Mouse (Mus musculus): ENCODE results near the gene Klhl6. TPM values are rescaled to one million over a fixed set of nuclear protein-coding genes. Genes with fewer than 3 reads are reported as not detected.
"Not testable (repeated sequence)": the region's sequence is repeated elsewhere in the genome, so short reads cannot be mapped to it uniquely, and the experiment has no call there.

Gene Klhl6
- polyA plus RNA-seq (2012; rRNA removed): 2.0 and 3.6 TPM in 2 replicates

DNA sequence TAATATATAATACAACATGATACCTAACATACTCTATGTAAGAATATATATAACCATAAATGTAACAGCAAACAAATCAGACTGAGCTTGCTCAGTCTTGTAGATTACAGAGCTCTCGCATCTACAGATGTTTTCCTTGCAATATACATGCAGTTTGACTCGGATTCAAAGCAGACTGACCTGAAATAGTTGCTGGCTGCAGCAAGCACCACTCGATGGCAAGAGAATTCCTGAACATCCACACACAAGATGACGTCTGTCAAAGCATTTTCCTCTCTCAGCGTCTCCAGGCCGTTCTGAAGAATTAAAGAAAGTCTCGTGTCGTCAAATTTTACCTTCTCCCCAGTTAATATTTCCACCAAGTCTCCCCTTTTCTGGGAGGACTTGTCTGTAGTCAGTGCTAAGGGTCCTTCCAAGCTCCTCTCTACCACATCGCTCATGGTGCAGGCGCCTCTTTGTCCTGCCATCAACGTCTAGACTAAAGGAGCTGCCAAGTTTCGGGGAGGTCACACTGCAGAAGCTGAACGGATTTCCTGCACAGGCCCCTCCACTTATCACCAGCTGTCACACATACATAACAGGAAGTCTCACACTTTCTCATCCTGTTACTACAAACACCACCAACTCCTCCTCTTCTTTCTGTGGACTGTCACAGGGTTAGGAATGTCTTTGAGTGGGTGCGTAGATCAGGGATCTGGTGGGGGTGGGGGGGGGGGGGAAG, at the start of gene Klhl6:
TSS of gene Klhl6 (minus strand) at position 501 of the 721 bp plus-strand sequence.
- DNase-seq (ENCODE audit: extremely low spot score in 1 of 2, low spot score in 1 of 2): no peak

DNA sequence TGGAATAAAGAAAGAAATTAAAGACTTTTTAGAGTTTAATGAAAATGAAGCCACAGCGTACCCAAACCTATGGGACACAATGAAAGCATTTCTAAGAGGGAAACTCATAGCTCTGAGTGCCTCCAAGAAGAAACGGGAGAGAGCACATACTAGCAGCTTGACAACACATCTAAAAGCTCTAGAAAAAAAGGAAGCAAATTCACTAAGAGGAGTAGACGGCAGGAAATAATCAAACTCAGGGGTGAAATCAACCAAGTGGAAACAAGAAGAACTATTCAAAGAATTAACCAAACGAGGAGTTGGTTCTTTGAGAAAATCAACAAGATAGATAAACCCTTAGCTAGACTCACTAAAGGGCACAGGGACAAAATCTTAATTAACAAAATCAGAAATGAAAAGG, 44.4 kb upstream of the Klhl6 start:
- not testable (repeated sequence) for DNase-seq (ENCODE audit: extremely low spot score in 1 of 2, low spot score in 1 of 2)

DNA sequence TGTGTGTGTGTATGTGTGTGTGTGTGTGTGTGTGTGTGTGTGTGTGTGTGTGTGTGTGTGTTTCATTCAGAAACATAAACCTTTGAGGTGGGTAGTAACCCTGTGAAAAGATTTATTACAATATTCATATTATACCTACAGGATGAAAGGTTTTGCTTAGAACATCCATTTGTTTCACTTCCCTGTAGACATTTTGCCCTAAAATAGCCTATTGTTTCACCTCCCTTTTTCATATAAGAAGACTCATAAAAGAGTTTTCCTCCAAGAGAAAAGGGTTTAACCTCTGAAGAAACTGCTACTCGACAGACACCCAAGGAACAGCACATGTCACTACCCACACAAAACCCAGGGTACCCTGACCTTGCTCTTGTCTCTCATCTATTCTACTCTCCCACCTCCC, 40.0 kb upstream of the Klhl6 start:
- DNase-seq (ENCODE audit: extremely low spot score in 1 of 2, low spot score in 1 of 2): no peak

DNA sequence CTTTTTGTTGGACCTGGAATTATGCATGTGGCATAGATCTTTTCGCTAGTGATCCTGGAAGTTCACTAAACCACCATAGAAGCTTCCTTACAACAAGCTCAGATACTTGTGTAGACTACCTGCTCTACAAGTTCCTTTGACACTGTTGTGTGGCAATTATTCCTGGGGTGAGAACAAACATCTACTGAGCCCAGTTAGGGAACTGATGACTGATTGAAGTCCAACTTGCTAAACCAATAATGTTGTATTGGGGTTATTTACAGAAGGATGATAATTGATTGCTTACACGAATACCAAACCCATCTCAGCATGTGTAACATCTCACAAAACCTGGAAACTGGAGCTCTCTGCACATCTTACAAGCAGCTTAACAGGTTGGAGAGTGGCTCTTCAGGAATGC, 39.0 kb upstream of the Klhl6 start:
- no peak for DNase-seq (ENCODE audit: extremely low spot score in 1 of 2, low spot score in 1 of 2)

DNA sequence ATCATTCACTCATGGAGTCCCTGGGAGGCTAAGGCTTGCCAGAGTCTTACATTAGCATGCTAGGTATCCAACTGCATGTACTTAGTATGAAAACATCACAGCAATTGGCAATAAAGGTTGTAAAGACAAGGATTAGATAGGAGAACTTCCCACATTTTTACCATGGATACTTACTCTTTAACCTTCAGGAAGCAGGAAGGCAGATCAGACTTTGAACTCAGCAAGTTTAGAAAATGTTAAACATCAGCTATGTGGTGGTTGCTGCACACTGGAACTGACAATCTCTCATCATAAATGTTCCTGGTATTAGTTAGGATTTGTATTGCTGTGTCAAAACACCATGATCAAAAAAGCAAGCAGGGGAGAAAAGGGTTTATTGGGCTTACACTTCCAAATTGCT, 29.8 kb upstream of the Klhl6 start:
- no peak for DNase-seq (ENCODE audit: extremely low spot score in 1 of 2, low spot score in 1 of 2)

DNA sequence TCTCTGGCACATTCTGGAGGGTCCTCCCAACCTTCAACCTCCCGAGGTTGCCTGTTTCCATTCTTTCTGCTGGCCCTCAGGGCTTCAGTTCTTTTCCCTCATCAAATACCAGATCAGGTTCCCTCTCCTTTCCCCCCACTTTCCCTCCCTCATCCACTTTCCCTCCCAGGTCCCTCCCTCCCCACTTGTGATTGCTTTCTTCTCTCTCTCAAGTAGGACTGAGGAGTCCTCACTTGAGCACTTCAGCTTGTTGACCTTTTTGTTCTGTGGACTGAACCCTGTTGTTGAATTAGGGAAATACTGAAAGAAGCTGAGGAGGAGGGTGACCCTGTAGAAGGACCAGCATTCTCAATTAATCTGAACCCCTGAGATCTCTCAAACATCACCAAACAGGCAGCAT, 23.2 kb upstream of the Klhl6 start:
- no peak for DNase-seq (ENCODE audit: extremely low spot score in 1 of 2, low spot score in 1 of 2)

DNA sequence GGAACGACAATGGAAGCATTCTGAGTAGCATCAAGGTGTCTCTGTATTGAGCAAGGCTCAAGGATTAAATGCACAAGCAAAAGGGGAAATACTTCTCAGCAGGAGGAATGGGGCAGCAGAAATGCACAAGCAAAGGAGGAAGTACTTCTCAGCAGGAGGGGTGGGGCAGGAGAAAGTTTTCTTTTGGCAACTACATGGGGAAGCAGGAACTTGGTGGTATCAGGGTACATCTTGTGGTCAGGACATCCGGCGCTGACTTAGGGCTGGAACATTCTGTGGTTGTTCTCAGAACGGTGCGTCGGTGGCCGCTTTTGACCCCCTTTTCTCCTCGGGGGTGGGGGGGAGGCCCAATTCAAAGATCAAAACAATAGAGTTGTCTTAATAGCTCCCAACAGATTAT, 17.4 kb upstream of the Klhl6 start:
- DNase-seq (ENCODE audit: extremely low spot score in 1 of 2, low spot score in 1 of 2): not testable (repeated sequence)

DNA sequence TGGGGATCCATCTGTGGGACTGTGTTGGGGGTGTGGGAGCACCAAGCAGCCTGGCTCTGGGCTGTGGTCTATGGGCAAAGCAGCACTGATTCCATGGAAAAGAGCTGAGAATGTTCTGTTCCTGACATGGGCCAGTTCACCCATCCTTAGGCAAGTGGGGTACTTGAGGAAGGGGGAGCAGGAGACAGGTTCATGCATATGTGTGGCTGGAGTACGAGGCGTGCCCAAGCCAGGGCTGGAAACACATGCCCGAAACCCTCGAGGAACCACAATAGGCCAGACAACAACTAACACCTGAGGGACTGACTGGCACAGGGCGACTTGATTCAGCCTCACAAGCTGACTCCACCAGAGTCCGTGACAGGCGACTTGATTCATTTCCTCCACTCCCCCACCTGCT, 14.8 kb upstream of the Klhl6 start:
- no peak for DNase-seq (ENCODE audit: extremely low spot score in 1 of 2, low spot score in 1 of 2)

DNA sequence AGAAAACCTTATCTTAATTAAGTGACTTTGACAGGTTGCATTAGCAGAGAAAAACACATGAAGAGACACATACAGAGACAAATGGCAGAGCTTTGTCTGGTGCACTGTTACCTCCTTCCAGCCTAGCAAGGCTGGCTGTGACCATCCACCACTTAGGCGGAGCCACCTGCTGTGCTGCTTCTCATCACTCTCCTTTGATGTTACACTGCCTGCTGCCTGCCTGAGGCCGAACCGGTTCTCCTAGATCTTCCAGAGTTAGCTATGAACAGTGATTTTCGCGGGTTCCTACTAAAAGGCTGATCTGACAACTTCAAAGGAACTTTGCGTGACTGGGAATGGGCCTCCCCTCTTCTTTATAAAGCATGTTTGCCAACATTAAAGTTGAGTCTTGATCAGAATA, 14.1 kb upstream of the Klhl6 start:
- DNase-seq (ENCODE audit: extremely low spot score in 1 of 2, low spot score in 1 of 2): not testable (repeated sequence)

DNA sequence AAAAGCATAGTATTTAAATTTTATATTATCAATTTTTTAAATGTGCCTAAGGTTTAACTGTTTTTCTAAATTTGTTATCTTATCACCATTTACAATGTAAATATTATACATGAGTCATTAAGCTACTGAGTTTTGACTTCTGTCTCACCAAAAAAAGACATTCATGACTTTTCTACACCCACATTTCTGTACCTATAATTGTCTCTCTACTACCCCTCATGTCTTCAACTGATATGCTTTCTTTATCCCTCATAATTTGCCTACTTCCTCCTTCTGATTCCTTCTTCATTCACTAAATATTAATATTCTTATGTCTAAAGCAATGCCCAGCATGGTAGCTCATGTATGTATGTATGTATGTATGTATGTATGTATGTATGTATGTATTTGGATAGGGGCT, 13.0 kb upstream of the Klhl6 start:
- DNase-seq (ENCODE audit: extremely low spot score in 1 of 2, low spot score in 1 of 2): no peak

DNA sequence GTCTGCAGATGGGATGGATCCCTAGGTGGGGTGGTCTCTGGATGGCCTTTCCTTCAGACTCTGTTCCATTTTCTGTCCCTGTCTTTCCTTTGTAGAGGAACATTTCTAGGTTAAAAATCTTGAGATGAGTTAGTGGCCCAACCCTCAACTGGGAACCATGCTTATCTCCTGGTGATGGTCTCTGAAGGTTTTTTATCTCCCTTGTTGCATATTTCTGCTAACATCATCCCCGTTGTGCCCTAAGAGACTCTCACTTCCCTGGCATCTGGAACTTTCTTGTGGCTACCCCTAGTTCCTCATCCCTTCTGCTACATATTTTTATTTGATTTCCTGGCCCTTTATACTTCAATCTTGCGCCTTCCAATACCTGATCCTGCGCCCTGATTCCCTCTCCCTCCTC, 10.4 kb upstream of the Klhl6 start:
- no peak for DNase-seq (ENCODE audit: extremely low spot score in 1 of 2, low spot score in 1 of 2)

DNA sequence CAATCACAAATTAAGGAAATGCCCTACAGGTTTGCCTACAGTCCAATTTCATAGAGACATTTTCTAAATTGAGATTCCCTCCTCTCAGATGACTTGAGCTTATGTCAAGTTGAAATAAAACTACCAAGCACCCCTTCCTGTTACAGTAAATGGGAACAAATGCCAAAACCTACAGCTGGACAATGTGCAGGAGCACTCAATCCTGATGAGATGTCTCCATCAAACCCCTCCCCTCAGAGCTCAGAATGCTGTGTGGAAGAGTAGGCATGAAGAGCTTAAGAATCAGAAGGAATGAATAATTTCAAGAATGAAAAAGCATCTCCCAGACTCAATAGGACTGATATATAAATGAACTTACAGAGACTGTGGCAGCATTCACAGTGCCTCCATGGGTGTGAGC, 7.7 kb upstream of the Klhl6 start:
- DNase-seq (ENCODE audit: extremely low spot score in 1 of 2, low spot score in 1 of 2): no peak

DNA sequence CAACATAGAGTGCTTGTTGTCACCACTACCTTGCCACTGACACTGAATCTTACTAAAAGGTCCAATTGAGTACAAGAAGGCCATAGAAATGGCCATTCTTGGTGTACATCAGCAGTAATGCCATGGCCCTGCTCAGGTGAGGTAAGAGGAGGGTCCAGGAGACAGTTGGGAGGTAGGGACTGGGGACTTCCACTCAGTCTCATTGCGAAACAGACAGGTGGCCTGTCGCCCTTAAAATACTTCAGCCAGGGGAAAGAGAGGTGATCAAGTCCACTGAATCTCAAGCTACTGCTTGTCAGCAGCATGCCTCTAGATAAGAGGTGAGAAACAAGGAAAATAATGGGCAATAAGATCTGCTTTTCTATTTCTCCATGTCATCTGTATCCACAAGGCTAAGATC, 4.8 kb upstream of the Klhl6 start:
- DNase-seq (ENCODE audit: extremely low spot score in 1 of 2, low spot score in 1 of 2): no peak

DNA sequence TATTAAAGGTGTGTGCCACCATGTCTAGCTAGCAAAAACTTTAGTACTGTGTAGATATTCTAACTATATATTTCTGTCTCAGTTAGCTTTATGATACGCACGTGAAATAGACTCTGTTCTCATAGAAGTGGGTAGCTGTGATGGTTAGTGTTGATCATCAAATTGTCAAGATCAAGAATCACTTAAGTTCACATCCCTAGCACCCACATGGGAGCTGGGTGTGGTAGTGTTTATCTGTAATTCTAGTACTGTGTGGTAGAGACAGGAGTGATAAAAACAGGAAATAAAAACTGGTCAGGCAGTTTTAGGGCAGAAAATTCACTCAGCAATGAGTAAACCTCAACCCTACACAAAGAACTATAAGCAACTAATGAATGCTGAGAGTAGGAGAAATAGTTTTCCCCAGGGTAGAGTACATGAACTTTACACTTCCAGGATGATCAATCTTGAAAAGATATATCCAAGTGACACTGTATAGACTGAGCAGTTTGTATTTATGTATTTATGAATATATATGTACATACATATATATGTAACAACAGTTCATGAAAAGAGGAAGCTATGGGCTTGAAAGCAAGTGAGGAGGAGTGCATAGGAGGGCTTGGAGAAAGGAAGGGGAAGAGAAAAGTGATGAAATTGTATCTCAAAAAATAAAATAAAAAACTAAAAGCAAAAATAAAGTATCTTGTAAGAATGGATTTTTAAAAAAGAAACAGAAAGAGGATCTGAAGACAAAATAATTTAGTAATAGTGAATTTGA, 2.2 kb upstream of the Klhl6 start:
- no peak for DNase-seq (ENCODE audit: extremely low spot score in 1 of 2, low spot score in 1 of 2)

DNA sequence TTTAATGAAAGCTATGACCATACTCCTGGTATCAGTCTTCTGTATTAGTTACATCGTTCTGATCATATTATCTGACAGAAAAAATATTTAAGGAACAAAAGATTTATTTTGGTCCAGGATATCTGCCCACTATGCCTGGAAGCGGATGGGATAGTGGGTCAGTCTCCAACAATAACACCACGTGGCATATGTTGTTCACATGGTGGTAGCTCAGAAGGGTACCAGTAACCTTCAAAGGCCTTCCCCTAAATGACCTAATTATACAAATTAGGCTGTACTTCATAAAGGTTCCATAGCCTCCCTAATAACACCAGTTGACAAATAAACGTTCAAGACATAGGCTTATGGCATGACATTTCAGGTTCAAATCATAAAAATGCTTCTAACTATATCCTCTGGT, 722 bp upstream of the Klhl6 start:
- DNase-seq (ENCODE audit: extremely low spot score in 1 of 2, low spot score in 1 of 2): no peak

DNA sequence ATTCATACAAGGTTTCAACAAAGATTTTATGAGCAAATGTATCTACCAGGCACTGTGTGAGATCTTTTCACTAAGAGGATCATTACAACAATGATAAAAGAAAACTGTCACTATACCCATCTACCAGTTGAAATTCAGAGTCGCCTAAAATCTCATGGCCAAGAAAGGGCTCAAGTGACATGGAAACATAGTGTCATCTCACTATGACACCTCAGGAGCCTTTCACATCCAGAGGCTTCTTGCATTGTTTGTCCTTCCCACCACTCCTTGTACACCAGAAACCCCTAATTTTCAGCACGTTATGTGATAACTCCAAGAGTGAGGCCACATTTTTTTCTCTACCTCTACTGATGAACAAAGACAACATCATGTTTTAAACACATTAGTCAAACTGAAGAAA, 1.2 kb downstream of the Klhl6 start:
- DNase-seq (ENCODE audit: extremely low spot score in 1 of 2, low spot score in 1 of 2): no peak

DNA sequence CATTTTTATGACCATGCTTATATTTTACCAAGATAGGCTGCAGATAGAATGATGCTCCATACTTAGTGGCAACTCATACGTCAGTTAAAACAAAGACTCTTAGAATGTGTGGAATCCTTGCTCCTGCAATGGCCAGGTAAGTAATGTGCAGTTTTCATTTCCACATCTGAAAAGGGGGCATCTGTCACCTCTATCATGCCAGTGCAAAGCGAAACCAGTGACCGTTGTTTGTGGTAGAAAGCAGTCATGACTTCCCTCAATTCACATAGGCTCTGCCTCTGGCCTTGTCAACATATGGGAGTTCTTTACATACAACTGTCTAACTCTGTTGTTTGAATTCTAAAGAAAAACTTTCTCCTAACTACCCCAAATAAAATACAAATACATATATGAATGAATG, 1.8 kb downstream of the Klhl6 start:
- DNase-seq (ENCODE audit: extremely low spot score in 1 of 2, low spot score in 1 of 2): no peak

DNA sequence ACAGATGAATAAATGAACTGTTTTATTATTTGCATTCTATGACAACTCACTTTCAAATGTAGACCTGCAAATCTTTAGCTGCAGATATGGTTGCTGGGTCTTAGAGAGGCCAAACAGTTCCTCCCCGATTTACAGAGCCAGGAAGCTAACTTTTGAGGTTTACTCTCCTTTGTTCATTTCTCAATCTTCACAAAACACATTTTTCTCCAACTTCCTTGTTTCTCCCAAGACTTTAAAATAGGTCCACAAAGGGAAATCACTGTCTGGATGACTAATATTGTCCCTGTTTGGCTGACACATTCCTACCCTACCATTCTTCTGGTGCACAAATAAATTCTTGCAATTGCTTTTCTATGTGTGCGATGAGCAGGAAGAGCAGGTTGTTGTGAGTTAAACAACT, 3.1 kb downstream of the Klhl6 start:
- no peak for DNase-seq (ENCODE audit: extremely low spot score in 1 of 2, low spot score in 1 of 2)

DNA sequence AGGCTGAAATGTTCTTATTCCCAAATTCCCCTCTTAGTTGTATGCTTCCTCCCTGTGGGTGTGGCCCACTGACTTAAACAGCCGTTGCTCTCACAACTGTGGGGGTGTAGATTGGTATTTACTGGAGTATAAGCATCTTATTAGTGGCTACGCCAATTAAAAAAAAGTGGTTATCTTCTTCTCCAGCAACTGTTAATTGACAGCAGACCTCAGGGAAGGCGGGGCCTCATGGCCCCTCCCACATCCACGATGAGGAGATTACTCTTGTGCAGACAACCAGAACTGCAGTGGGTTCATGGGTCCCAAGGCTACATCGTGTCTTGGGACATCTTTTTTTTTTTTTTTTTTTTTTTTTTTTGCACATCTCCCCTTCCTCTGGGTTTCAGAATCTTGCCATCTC, 5.6 kb downstream of the Klhl6 start:
- no peak for DNase-seq (ENCODE audit: extremely low spot score in 1 of 2, low spot score in 1 of 2)

DNA sequence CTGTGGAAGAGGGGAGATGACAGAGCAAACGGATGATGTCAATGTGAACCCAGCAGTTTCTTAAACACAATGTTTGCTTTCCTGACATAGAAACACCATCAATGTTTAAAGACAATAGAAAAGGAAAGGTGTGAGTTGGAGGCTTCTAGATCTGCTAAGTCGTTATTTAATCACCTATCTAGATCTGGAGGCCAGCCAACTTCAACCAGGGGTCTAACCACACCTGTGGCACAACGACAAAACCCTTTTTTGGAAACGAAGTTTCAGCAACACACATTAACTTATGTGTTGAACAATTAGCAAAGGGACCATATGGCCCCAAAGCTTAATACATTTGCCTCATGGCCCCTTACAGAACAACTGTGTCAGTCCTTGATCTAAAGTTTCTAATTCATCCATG, 6.0 kb downstream of the Klhl6 start:
- no peak for DNase-seq (ENCODE audit: extremely low spot score in 1 of 2, low spot score in 1 of 2)

DNA sequence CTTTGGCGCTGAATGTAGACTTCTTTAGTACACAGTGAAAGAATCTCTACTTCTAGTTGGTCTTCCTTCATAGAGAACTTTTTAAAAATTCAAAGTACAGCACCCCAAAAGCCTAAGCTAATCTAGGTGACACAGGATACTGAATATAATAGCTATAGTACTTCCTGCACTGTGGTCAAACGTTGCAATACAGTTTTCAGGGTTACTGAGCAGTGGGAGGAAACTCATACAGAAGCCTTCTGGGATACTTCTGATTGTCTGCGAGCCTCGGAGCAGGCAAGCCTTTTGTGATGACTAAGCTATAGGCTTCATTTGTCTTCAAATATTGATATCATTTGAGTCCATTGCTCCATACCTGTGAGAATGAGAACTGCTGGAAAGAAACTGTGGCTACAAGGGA, 7.4 kb downstream of the Klhl6 start:
- DNase-seq (ENCODE audit: extremely low spot score in 1 of 2, low spot score in 1 of 2): no peak

DNA sequence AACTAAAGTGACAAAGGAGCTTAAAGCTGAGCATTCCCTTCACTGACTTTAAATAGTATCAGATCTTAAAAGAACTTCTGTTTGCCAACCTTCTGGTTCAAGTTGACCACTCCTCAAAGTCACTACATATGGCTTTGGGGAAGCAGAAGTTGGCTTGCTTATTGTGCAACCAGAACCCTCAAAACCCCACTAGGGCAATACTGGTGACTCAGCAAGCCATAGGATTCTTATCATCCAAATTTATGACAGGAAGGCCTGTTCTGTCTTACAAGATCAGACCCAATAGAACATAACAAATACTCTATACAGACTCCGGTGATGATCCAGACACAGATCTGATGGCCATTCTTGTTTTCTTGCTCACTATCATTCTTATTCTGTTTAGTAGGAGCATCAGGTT, 9.4 kb downstream of the Klhl6 start:
- DNase-seq (ENCODE audit: extremely low spot score in 1 of 2, low spot score in 1 of 2): peak in 1 of 2 experiments; percentile 2
